Mouse (Mus musculus) heart, embryonic 14.5 days (tissue): ENCODE data around the gene Btbd19. TPM values are rescaled to one million over a fixed set of nuclear protein-coding genes. Genes with fewer than 3 reads are reported as not detected.

Source experiments
- ATAC-seq: fragments of 200-750 bp; cut with Nextera tagmentation; 2 replicates; pipeline ENCODE4 v1.8.0; 2017; ENCODE audit warnings: low read depth, moderate TSS enrichment; ENCODE audit not compliant: insufficient number of reproducible peaks, insufficient read depth, low FRiP score
- H3K27ac ChIP-seq, 2 experiments: fragments of 200-500 bp in 1 of 2; fragments of 300-500 bp in 1 of 2; sonication (generic) in 1 of 2; replicated peaks in 1 of 2; 2 replicates each; pipeline ENCODE4 v1.5.1; 2012 to 2014; ENCODE audit warnings: low read depth in 2 of 2, low read length in 2 of 2, control low read depth in 1 of 2, mild to moderate bottlenecking in 1 of 2, mixed read lengths in 1 of 2; ENCODE audit not compliant: control insufficient read depth in 1 of 2, insufficient read depth in 1 of 2
- H3K27me3 ChIP-seq: fragments of 300-500 bp; sonication (generic); 2 replicates; pipeline ENCODE4 v1.6.1; 2014; ENCODE audit warnings: mild to moderate bottlenecking, low read length, control low read depth; ENCODE audit not compliant: control insufficient read depth, insufficient read depth
- H3K36me3 ChIP-seq: fragments of 300-500 bp; sonication (generic); 2 replicates; pipeline ENCODE4 v1.6.1; 2014; ENCODE audit warnings: mild to moderate bottlenecking, control low read depth, low read length, mixed read lengths; ENCODE audit not compliant: control insufficient read depth, insufficient read depth
- H3K4me1 ChIP-seq, 2 experiments: fragments of 200-500 bp in 1 of 2; fragments of 300-500 bp in 1 of 2; sonication (generic) in 1 of 2; 2 replicates each; pipeline ENCODE4 v1.6.1; 2012 to 2014; ENCODE audit warnings: low read length in 2 of 2, control low read depth in 1 of 2, mixed read lengths in 1 of 2; ENCODE audit not compliant: control insufficient read depth in 2 of 2, insufficient read depth in 2 of 2
- H3K4me2 ChIP-seq: fragments of 300-500 bp; sonication (generic); 2 replicates; pipeline ENCODE4 v1.6.1; 2014; ENCODE audit warnings: mild to moderate bottlenecking, low read length
- H3K4me3 ChIP-seq, 2 experiments: fragments of 200-500 bp in 1 of 2; fragments of 300-500 bp in 1 of 2; sonication (generic) in 1 of 2; 2 replicates each; pipeline ENCODE4 v1.5.1; 2012 to 2014; ENCODE audit warnings: low read length in 2 of 2, mild to moderate bottlenecking in 2 of 2, control low read depth in 1 of 2, low read depth in 1 of 2, moderate library complexity in 1 of 2; ENCODE audit not compliant: control insufficient read depth in 1 of 2, insufficient read depth in 1 of 2
- H3K9ac ChIP-seq: fragments of 300-500 bp; sonication (generic); 2 replicates; pipeline ENCODE4 v1.6.1; 2014; ENCODE audit warnings: mild to moderate bottlenecking, low read length
- H3K9me3 ChIP-seq: fragments of 300-500 bp; sonication (generic); 2 replicates; pipeline ENCODE4 v1.6.1; 2016; ENCODE audit warnings: low read length, control low read depth; ENCODE audit not compliant: control insufficient read depth
- WGBS: fragments of 180-500 bp; shearing (Covaris S2); extraction: QIAGEN DNeasy Blood & Tissue Kit; methylation state at CpG from one replicate; pipeline ENCODE4 v1.1.7; 2014; 5-methylcytosine and 5-hydroxymethylcytosine counted together
- polyA plus RNA-seq: library from polyadenylated mRNA; unstranded; fragments of >200 nt; fragmentation: Nextera tagmentation; extraction: Ambion mirVana; gene quantifications from 2 replicates; pipeline ENCODE4 v1.2.1, GENCODE M21; 2014

Gene Btbd19
- polyA plus RNA-seq, 1 experiment from 2014 or later, result 2.5 TPM

DNA sequence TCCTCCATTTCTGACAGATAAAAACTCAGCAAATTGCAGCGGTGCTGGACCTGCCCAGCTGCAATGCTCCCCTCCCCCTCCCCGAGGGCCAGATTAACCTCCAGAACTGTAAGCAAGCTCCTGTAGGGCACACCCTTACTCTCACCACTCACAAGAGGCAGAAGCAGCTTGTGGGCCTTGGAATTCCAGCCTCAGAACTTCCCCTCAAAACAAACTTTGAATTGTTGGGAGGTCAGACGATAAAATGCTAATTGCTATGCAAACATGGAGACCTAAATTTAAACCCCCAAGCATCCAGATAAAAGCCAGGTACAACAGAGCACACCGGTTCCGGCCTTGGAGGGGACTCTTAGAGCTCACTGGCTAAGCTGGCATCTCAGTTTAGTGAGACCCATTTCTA is 27.2 kb upstream of the Btbd19 start:
- H3K9ac ChIP-seq, result peak overlapping the region; percentile 47; the same call in 1 of the 2 replicates
- no peak for ATAC-seq
- peaks cover 58% of the 10 kb centered on the region for H3K36me3 ChIP-seq
- H3K4me2 ChIP-seq, result no peak overlapping the region
- H3K4me3 ChIP-seq, result no peak overlapping the region
- 60% methylated on average over 5 of the region's 5 CpGs for WGBS
- H3K4me1 ChIP-seq, result peaks cover 9 to 22% of the 10 kb centered on the region in 2 experiments
- no peak overlapping the region for H3K27ac ChIP-seq
- no peaks in the 10 kb centered on the region for H3K9me3 ChIP-seq
- H3K27me3 ChIP-seq, result no peaks in the 10 kb centered on the region

DNA sequence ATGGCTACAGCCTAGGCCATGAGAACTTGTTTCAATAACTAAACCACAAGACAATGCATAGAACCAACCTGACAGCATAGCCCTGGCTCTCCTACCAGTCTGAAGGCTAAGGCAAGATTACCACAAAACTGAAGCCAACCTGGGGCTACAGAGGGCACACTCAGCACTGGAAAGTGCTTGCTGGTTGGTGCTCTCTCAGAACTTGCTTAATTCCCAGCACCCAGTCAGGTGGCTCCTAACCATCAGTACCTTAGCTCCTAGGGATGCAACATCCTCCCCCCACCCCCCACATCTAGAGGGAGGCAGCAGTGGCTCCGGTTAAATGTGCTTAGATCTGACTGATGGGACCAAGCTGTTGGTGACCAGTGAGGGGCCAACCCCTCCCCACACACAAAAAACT is 25.9 kb upstream of the Btbd19 start:
- H3K27ac ChIP-seq, result no peak overlapping the region
- no peaks in the 10 kb centered on the region for H3K9me3 ChIP-seq
- peaks cover 9 to 22% of the 10 kb centered on the region in 2 experiments for H3K4me1 ChIP-seq
- no peak overlapping the region for H3K9ac ChIP-seq
- no peak overlapping the region for H3K4me2 ChIP-seq
- no peak overlapping the region for H3K4me3 ChIP-seq
- no peak for ATAC-seq
- H3K36me3 ChIP-seq, result peaks cover 58% of the 10 kb centered on the region
- no peaks in the 10 kb centered on the region for H3K27me3 ChIP-seq
- 79% methylated on average over 1 of the region's 1 CpGs for WGBS

DNA sequence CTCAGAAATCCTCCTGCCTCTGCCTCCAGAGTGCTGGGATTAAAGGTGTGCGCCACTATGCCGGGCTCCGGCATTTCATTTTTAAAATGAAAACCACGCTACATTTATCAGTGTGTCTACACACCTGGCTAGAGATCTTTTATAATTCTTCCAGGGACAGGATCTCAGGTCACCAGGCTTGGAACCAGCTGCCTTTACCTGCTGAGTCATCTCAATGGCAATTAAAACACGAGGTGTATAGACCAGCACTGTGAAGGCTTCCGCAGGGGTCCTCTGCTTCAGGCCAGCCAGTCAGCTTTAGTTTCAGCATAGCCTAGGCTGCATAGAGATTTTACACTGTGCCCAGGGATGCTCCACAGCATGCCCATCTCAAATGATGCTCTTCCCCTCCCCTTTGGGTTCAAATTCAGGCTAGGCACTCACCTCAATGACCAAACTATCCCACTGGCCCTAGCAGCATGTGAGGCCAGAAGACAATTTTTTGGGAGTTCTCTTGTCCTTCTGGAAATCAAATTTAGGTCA is 24.7 kb upstream of the Btbd19 start:
- Histone ChIP-seq H3K9me3 (no peaks in the 10 kb centered on the region), H3K36me3 (peaks cover 58% of the 10 kb centered on the region), H3K4me2 (no peak overlapping the region), H3K4me1 (peaks cover 9 to 22% of the 10 kb centered on the region in 2 experiments), H3K9ac (no peak overlapping the region), H3K4me3 (no peak overlapping the region), H3K27me3 (no peaks in the 10 kb centered on the region), H3K27ac (no peak overlapping the region)
- WGBS, result 95% methylated on average over 6 of the region's 6 CpGs
- no peak for ATAC-seq

DNA sequence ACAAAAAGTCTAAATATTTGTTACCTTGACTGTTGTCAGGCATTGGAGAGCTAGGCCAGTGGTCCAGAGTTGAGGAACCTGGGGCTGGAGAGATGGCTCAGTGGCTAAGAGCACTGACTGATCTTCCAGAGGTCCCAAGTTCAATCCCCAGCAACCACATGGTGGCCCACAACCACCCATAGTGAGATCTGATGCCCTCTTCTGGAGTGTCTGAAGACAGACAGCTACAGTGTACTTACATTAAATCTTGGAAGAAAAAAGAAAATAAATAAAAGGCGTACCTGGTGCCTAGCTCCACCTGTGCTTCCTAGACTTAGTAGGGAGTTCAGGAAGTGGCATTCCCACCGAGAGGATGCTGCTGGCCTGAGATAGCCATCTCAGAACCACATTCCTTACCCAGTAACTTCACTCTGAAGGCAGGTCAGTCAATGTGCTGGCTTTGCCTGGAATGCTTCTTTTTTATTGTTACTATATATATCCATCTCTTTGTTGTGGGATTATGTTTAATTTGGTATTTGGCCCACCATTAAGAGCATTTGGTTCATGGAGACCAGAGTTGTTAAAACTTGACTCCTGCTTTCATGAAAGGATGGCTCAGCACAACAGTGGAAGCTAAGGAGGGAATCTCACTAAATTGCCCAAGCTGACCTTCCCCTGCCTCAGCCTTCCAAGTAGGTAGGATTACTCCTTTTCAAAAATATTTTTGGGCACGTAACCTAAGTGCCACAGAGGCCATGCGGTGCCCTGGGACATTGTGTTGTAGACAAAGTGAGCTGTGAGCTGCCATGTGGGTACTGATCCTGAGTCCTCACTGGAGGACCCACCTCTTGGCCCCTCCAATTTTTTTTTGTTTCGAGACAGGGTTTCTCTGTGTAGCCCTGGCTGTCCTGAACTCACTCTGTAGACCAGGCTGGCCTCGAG is 24.0 kb upstream of the Btbd19 start:
- H3K36me3 ChIP-seq, result peaks cover 52% of the 10 kb centered on the region
- H3K4me3 ChIP-seq, result no peak overlapping the region
- H3K27me3 ChIP-seq, result no peaks in the 10 kb centered on the region
- no peak overlapping the region for H3K9ac ChIP-seq
- no peaks in the 10 kb centered on the region for H3K9me3 ChIP-seq
- H3K4me2 ChIP-seq, result no peak overlapping the region
- ATAC-seq, result no peak
- WGBS, result 67% methylated on average over 6 of the region's 6 CpGs
- peaks cover 7 to 19% of the 10 kb centered on the region in 2 experiments for H3K4me1 ChIP-seq
- no peak overlapping the region for H3K27ac ChIP-seq

DNA sequence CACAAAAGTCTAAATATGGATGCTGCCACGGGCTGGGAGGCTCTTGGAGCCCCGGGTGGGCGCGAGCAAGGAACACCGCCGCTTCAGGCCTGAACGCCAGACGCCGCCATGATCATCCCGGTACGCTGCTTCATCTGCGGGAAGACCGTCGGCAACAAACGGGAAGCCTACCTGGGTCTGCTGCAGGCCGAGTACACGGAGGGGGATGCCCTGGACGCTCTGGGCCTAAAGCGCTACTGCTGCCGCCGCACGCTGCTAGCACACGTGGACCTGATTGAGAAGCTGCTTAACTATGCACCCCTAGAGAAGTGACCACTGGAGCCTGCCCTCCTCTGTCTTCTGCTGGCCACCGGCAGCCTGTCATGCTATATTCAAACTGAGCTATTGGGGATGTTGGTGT is 23.3 kb upstream of the Btbd19 start:
- Histone ChIP-seq H3K9me3 (no peaks in the 10 kb centered on the region), H3K27me3 (no peaks in the 10 kb centered on the region), H3K9ac (no peak overlapping the region), H3K4me2 (no peak overlapping the region), H3K4me1 (peaks cover 2 to 13% of the 10 kb centered on the region in 2 experiments; a peak in 3 of 4 replicates), H3K36me3 (peaks cover 45% of the 10 kb centered on the region), H3K4me3 (no peak overlapping the region), H3K27ac (no peak overlapping the region)
- no peak for ATAC-seq
- 73% methylated on average over 24 of the region's 24 CpGs for WGBS

GRCm38 (mm10) chr4:117148047-117148713 is 22.7 kb upstream of the Btbd19 start:
- Histone ChIP-seq H3K4me1 (peaks cover 2 to 7% of the 10 kb centered on the region in 2 experiments), H3K36me3 (peaks cover 39% of the 10 kb centered on the region), H3K4me2 (no peak overlapping the region), H3K27ac (no peak overlapping the region), H3K27me3 (no peaks in the 10 kb centered on the region), H3K4me3 (no peak overlapping the region), H3K9ac (no peak overlapping the region), H3K9me3 (no peaks in the 10 kb centered on the region)
- 79% methylated on average over 18 of the region's 18 CpGs for WGBS
- ATAC-seq, result no peak

- Histone ChIP-seq H3K9ac (no peak overlapping the region), H3K27me3 (no peaks in the 10 kb centered on the region), H3K4me2 (no peak overlapping the region), H3K4me1 (peaks cover 0 to 4% of the 10 kb centered on the region in 2 experiments; a peak in 2 of 4 replicates), H3K9me3 (no peaks in the 10 kb centered on the region), H3K36me3 (peaks cover 19% of the 10 kb centered on the region), H3K27ac (no peak overlapping the region), H3K4me3 (no peak overlapping the region)
- 28% methylated on average over 15 of the region's 15 CpGs for WGBS
- no peak for ATAC-seq
Observed at GRCm38 (mm10) chr4:117146176-117146575, 20.7 kb upstream of the Btbd19 start.
